Mouse (Mus musculus) cerebellum, adult 2 months (tissue): ENCODE measurements around the gene Furin.

Experiments
- CTCF ChIP-seq: fragments of 200-500 bp; IDR thresholded peaks from 2 replicates; pipeline ENCODE4 v1.5.1; 2011; ENCODE audit warnings: low read depth, mild to moderate bottlenecking, control low read depth, low read length, moderate library complexity, borderline replicate concordance; ENCODE audit not compliant: insufficient read depth
- POLR2A ChIP-seq: fragments of 200-500 bp; IDR thresholded peaks from 2 replicates; pipeline ENCODE4 v1.6.1; 2011; ENCODE audit warnings: low read length, control low read depth, borderline replicate concordance; ENCODE audit not compliant: insufficient read depth

- TF ChIP-seq POLR2A (no peak), CTCF (peak; percentile 28; the same call in 1 of the 2 replicates)
These were observed 19.5 kb upstream of the Furin start for GRCm38 (mm10) chr7:80424722-80425121.
